Mouse (Mus musculus): ENCODE measurements around the gene Smtnl1.

Smtnl1 gene

GRCm38 (mm10) chr2:84822552-84822951 is at the start of gene Smtnl1:
Gene Smtnl1 (minus strand): TSS chr2:84822652.
- no peak for DNase-seq (ENCODE audit: low read depth, low spot score)

DNA sequence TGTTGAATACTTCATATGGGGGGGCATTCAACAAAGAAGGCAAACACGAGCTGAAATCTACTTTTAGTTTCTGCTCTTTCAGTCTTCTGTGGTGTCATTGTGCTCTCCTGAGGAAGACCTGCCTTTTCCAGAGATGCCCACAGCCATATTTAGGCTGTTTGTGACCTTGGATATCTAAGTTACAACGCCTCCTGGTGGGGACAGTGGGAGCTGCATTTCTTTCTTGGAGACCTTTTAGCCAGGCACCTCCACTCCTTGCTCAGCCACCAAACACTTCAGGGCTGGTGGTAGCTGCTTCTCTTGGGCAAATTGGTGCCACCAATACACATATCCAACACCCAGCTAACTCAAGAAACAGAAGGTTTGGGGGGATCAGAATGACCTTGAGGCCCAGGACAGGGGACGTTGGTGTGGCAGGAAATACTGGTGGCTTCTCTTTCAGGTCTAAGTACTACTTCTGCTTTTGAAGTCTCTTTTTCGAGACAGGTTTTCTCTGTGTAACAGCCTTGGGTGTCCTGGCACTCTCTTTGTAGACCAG is 48.2 kb upstream of the Smtnl1 start:
- DNase-seq (ENCODE audit: low read depth, low spot score): peak; percentile 81

DNA sequence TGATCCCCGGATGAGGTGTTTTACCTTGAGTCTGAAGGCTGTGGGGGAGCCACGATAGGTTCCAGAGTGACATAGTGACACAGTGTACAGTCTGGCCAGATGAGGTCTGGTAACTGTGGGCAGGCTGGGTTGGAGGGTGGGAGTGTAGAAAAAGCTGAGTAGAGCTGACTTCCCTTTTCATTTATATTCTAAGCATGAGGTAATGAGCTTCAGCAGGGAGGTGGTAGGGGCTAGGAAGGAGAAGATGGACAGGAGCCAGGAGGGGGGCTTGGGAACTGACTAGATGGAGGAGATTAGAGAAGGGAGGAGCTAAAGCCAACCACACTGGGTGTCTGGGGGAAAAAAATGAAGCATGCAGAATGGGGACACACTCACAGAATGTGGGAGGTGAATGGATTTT is 46.5 kb upstream of the Smtnl1 start:
- DNase-seq (ENCODE audit: low read depth, low spot score): no peak

- peak; percentile 90 for DNase-seq (ENCODE audit: low read depth, low spot score)
Measured at GRCm38 (mm10) chr2:84868521-84868943, 46.1 kb upstream of the Smtnl1 start.

GRCm38 (mm10) chr2:84865616-84866571 is 43.4 kb upstream of the Smtnl1 start:
- DNase-seq (ENCODE audit: low read depth, low spot score): peak; percentile 74

DNA sequence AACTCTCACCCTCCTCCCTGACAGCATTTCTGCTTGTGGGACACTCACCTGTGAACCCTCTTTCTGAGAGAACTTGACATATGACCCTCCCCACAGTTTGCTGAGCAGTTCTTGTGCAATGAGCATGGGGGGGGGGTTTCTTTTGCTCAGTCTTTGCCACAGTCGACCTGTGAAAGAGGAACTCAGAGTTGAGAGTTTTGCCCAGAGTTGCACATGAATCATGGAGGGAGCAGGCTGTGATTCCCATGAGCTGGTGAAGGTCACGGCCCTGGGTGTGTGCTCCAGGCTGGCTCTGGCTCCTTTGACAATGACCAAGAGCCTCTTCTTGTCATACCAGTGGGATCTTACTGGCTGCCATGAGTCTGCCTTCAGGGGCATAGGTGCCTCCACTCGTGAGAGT is 39.8 kb upstream of the Smtnl1 start:
- DNase-seq (ENCODE audit: low read depth, low spot score): no peak

DNA sequence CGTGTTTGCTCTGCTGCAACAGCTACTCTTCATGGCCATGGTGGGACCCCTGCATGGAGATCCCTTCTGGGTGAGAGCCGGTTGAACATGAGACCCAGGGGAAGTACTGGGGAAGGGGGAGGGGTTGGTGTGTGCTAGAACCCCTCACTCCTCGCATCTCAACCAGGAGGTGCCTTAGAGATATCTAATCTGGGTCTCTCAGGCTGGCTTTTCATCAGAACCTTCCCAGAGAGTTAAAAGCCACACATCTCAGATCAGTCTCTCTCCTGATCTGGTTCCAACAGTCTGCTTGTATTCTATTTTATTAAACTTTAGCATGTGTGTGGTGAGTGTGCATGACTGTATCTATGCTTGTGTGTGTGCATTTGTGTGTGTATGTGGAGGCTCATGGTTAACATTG is 39.0 kb upstream of the Smtnl1 start:
- no peak for DNase-seq (ENCODE audit: low read depth, low spot score)

- DNase-seq (ENCODE audit: low read depth, low spot score): no peak
Measured at GRCm38 (mm10) chr2:84859991-84860780, 37.7 kb upstream of the Smtnl1 start.

DNA sequence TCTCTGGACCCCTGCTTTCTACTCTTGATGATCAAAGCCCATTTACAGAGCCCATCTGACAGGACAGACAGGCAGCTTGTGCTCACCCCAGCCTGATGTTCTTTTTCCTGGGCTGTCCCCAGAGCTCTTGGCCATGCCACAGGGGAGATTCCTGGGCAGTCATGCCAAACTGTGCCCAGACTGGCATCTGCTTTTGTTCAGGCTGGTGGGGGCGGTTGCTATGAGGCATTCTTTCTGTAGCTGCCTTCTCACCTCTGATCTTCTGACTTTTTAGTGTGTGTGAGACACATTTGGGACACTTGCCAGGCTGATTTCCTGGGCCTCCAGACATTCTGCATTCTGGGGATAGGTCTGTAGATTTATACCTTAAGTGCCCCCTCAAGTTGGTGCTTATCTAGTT is 36.1 kb upstream of the Smtnl1 start:
- DNase-seq (ENCODE audit: low read depth, low spot score): no peak

DNA sequence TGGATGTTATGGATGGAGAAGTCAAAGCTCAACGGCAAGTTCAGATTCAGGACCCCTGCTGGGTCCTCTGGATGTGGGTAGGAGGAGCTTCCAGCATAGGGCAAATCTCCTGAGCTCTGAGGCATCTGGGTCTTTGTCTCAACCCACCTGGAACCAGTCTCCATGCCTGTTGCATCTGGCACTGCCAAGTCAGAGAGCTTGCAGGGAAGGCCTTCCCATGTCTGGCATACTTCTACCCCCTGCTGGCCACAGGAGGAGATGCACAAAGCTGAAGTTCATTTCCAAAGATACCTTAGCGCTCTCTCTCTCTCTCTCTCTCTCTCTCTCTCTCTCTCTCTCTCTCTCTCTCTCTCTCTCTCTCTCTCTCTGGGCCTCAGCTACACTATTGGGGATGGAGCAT is 33.3 kb upstream of the Smtnl1 start:
- DNase-seq (ENCODE audit: low read depth, low spot score): peak; percentile 65

GRCm38 (mm10) chr2:84851130-84852040 is 28.9 kb upstream of the Smtnl1 start:
- DNase-seq (ENCODE audit: low read depth, low spot score): peak; percentile 84

- no peak for DNase-seq (ENCODE audit: low read depth, low spot score)
Measured at GRCm38 (mm10) chr2:84850407-84851129, 28.1 kb upstream of the Smtnl1 start.

GRCm38 (mm10) chr2:84845226-84845625 is 22.8 kb upstream of the Smtnl1 start:
- DNase-seq (ENCODE audit: low read depth, low spot score): no peak

DNA sequence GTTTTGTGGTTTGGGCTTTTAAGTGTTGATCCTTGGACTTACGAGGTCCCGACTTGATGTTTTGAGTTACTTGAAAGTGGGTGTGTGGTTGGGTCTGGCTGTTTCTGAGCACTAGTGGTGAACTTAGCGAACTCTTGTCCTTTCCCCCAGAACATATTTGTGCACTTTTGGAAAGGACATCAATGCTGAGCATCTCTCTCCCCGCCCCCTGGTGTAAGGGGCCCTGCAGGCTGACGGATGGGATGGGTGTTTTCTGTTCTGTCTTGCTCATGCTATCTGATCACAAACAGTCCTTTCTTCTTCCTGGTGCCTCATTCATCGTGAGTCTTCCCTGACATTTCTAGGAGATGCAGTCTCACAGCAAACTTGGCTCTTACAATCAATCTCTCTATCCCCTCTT is 21.2 kb upstream of the Smtnl1 start:
- DNase-seq (ENCODE audit: low read depth, low spot score): no peak

GRCm38 (mm10) chr2:84841905-84842304 is 19.5 kb upstream of the Smtnl1 start:
- no peak for DNase-seq (ENCODE audit: low read depth, low spot score)

DNA sequence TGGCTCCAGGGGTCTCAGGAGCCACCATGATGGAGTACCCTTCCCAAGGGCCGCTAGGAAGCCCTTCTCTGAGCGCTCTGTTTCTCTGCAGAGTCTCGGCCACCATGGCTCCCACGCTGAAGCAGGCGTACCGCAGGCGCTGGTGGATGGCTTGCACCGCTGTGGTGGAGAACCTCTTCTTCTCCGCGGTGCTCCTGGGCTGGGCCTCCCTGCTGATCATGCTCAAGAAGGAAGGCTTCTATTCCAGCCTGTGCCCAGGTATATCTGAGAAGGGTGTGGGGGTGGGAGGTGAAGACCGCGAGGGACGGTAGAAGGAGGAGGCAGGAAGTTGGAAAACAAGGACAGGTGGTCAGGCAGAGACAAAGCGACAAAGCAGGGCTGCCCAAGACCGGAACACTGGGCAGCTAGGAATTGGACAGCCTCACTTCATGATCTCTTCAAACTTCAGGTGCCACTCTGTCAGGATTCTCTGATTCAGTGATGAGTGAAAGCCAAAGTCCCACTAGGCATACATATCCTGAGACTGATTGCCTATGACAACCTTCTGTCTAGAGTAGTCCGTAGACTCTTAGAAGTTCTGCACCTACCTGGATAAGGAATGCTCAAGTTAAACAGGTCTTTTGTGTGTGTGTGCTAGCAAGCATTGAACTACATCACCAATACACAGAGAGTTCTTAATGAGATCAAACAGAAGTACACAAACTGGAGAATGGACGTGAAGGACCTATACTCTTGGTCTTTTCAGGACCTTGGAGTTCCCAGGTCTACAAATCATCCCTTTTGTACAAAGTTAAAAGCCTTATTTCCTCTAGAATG is 18.5 kb upstream of the Smtnl1 start:
- DNase-seq (ENCODE audit: low read depth, low spot score): peak; percentile 7

- DNase-seq (ENCODE audit: low read depth, low spot score): peak; percentile 71
Measured at GRCm38 (mm10) chr2:84840016-84840747, 17.7 kb upstream of the Smtnl1 start.

DNA sequence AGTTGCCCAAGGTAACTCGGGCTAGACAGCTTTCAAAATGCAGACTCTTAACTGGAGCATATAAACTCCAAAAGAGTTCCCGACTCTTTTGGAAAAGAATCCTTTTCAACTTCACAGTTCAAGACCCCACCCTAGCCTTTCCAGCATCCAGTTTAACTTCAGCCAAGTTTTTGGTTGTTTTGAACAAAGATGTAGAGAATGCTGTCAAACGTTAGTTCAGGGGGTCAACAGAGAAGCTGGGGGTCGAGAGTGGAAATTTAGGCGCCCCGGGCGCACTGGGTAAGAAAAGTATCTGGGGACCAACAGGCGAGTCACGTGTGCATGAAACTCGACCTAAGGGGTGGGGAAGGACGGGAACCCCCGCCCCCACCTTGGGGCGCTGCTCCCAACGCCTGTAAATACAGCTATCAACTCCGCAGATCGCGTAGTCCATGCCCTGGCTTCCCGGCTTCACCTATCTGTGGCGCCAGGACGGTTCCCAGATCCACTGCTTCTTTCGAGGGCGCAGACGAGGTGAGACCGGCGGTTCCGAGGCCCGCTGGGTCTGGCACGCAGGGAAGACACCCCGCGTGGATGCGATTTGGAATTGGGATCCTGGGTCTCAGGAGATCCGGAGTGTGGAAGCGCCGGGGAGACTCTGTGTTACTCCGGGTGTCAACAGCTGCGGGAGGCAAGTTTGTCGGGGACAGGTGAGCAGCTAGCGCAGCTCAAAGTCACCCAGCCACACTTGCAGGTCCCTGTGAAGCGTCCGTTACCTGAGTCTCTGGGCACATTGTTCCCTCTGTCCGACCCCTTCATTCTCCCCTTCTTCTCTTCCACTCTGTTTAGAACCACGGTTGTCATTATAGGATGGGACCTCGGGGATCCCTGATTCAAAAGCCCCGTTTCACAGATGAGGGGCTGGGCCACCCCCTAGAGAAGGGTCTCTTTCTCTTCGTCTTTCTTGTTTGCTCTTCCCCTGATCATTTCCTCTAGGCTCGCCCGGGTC is 16.8 kb upstream of the Smtnl1 start:
- peak; percentile 54 for DNase-seq (ENCODE audit: low read depth, low spot score)
